Mouse (Mus musculus): Measurements from ENCODE around the gene Hk2.

DNA sequence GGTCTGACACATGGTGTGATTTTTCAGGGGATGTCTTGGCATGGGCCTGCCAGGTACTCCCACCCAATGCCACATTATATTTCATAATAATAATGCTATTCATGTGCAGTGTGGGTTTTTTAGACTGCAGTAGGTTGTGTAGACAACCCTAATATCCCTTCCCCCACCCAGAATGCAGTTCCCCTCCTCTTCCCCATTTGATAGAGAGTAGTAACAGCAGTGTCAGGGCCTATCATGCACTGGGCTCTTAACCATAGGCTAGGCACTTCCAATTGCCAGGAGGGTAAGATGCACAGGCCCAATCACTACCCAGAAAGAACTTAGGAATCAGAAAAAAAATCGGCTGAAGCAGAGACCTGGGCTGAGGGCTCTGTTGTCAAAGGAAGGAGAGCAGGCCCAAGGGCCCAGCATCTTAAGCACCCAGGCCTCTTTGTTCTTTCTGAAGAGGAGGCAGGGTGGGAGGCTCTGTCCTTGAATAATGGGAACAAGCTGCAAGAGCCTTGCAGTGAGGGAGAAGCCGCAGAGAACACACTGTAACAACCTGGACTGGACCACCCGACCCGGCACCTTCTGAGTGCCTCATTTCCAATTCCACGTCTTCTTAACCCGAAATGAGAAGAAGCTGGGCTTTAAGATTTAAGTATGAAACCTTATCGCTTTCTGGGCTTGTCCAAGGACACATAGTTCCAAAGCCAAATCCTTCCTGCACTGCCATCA is 33.9 kb upstream of the Hk2 start:
- TF ChIP-seq CTCF (IDR thresholded peaks at IDR 0.05; ENCODE audit: extremely low read depth, insufficient read depth, low read length) (no peak), POLR2A (IDR thresholded peaks at IDR 0.05; ENCODE audit: extremely low read depth, insufficient read depth, low read length) (no peak)

All from cortical plate, adult 2 months (tissue).